Mouse (Mus musculus) yolk sac, embryonic 10.5 days (tissue): ENCODE measurements around the gene Lpgat1.
A peak's percentile ranks its signal among the peaks of the same experiment; 100 is the strongest.

Source experiments
- DNase-seq: peaks from one replicate; pipeline ENCODE4 v3.0.0-alpha.2; 2017; ENCODE audit warnings: low spot score

The Lpgat1 gene

DNA sequence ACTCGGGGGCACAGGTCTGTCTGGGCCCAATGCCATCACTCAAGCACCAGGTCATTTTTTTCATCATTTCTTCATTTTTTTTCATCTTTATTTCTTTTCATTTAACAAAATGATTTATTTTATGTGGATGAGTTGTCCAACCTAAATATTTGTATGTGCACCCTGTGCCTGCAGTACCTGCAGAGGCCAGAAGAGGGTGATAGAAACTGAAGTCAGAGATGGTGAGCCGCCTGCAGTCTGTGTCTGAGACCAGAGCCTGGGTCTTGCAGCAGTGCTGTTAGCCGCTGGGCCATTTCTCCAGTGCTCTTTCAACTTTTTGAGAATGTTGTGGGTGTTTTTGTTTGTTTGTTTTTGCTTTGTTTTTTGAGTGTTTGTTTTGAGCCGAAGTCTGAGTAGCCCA, 89.1 kb downstream of the Lpgat1 start:
- DNase-seq: no peak

- no peak for DNase-seq
These were observed 90.3 kb downstream of the Lpgat1 start for GRCm38 (mm10) chr1:191807979-191808378.

GRCm38 (mm10) chr1:191808688-191809223, 91.1 kb downstream of the Lpgat1 start:
- DNase-seq: no peak

DNA sequence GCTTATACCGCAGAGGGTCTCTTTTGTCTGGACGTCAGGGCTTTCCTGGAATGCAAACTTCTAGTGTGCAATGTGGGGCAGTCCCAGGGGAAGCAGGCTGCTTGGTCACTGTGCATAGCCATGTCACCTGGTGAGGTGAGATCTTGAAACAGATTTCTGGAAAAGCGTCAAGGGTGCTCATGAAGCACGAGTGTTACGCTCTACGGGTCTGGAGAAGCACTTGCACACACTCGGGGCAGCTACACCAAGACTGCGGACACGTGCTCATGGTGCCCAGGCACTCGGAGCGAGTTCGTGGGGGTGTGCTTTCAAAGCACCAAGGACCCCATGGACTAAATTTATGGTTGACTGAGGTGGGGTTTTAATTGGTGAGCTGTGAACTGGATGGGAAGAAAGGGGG, 94.1 kb downstream of the Lpgat1 start:
- no peak for DNase-seq

DNA sequence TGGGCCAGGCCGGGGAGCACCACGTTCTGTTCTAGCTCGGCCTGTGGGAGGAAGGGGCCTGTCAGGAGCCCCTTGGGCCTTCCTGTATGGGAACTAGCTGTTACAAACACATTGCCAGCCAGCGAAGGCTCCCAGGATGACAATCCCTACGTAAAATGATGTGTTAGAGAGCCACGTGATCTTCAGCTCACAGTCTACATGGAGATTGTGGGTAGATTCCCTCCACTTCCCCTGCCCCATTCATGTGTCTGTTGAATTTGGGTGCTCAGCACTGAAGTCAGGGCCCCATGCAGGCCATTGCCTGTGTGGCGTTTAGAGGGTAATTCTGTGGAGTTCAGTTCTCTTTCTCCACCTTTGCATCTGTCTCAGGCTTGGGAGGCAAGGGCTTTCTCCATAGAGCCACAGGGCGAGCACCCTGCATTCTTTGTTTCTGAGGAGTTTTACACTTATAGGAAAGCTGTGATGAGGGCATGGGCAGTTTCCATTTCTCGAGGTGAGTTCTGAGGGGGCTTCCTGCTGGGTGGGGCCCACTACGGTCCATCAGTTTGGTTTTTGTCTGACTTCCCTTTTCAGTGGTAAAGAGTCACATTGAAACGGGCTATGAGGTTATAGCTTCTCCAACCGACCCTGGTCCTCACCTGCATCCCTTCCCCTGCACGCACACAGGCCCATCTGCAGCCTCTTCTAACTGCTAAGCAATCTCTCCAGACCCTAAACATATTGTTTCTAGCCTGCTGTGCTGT, 95.5 kb downstream of the Lpgat1 start:
- DNase-seq: no peak

DNA sequence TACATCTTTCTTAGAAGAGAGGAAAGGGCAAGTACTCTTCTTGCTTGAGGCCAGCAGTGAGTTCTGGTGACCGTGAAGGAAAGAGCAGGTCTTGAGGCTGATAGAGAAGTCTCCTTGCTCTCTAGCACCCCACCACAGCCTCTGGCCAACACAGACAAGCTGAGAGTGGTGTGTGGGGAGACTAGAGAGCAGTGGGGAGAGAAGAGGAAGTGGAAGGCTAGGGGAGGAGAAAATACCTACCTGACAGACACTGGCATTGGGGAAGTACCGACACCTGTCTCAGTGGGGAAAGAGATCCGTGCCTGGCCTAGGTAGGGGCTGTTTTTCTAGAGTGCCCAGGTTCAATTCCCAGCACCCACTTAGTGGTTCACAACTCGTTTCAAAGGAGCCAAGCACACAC, 96.6 kb downstream of the Lpgat1 start:
- DNase-seq: no peak

DNA sequence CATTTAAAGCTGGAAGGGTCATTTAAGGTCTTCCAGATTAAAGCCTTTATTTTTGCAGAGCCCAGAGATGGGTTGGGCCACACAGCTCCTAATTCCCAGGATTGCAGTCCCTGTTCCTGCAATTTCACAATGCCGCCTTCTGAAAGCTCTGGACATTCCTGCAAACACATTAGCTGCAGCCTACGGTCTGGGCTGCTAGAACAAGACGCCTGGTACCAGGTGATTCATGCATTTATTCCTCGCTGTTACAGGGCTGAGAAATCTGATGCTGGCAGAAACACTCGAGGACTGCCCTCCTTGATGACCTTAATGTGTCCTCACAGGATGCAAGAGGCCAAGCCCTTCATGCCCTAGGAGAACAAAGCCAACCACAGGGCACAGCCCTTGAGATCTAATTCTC, 97.3 kb downstream of the Lpgat1 start:
- no peak for DNase-seq

DNA sequence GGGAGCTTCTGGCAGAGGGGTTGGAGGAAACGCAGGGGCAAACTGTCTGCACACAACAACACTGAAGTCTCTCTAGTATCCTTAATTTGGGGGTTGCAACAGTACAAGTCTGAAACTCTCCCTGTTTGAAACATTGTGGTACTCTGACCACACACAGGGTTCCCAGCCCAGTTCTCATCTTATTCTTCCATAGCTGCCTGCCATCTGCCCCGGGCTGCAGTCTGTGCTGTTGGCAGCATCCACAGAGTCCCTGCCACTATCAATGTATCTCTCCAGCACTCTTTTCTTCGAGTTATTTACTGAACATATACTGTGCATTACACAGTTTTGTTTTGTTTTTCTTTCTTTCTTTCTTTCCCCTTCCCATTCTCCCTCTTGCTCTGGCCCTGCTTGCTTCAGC, 99.0 kb downstream of the Lpgat1 start:
- DNase-seq: no peak

GRCm38 (mm10) chr1:191817418-191818144, 99.9 kb downstream of the Lpgat1 start:
- DNase-seq: peak; percentile 73

GRCm38 (mm10) chr1:191818145-191818631, 100.6 kb downstream of the Lpgat1 start:
- no peak for DNase-seq

DNA sequence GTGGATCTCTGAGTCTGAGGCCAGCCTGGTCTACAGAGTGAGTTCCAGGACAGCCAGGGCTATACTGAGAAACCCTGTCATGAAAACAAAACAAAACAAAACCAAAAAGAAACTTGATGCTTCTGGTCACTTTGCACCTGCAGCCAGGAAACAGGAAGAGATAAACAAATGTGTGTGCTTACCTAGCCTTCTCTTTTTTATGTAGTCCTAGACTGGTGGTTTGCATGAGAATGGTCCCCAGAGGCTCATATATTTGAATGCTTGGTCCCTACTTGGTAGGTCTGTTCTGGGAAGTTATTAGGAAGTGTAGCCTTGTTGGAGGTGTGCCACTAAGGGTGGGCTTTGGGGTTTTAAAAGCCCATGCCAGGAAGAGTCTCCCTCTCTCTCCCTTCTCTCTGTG, 101.4 kb downstream of the Lpgat1 start:
- no peak for DNase-seq

DNA sequence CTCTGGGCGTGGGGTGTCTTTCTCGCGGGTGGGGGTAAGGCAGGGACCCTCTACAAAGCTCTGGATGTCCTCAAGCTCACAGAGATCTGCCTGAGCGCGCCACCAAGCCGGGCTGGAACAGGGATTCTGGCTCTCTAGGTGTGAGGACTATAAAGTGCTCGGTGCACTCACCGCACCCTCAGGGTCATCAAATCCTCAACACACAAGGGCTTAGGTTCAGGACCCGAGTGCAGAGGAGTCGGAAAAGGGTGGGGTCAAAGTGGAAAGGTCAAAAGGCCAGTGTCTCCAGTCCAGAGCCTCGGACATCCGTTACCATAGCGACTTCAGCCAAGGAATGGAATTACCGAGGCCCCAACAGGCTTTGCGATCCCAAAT, 103.3 kb downstream of the Lpgat1 start:
- peak; percentile 17 for DNase-seq

DNA sequence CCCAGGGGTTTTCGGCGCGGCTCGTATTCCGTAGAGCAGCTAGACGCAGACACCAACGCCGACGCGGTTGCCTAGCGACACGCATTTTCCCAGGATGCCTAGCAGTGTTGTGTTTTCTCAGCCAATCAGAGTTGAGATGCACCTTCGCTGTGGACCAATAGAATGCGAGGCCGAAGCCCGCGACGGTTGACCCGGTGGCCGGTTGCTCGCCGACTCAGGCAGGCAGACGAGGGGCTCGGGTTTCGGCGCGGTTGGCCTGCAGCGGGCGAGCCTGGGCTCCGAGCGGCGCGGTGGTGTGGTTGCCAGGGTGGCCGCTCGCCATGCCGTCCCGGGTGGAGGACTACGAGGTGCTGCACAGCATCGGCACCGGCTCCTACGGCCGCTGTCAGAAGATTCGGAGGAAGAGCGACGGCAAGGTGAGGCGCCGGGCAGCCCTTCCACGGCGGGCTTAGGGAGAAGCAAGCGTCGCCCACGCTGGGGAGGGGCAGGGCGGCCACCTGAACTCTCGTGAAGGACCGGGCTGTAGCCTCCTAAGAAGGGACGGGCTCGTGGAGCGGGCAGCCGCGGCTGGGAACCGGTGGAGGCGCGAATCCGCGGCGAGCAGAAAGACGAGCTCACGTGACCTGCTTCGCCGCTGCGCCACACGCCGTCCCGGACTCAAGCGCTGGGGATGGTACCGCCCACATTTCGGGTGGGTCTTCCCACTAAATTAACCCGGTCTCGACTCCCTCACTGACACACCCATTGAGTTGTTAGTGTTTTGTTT, 103.9 kb downstream of the Lpgat1 start, which contains the start of gene Nek2:
Gene Nek2, plus strand, starts transcription at position 119 of the 766 bp plus-strand sequence.
- DNase-seq: peak; percentile 96

GRCm38 (mm10) chr1:191829124-191829523, 111.5 kb downstream of the Lpgat1 start:
- no peak for DNase-seq

- DNase-seq: no peak
These were observed 115.8 kb downstream of the Lpgat1 start for GRCm38 (mm10) chr1:191833396-191833795.
